Mouse (Mus musculus): ENCODE results near the gene Sirt1.

DNA sequence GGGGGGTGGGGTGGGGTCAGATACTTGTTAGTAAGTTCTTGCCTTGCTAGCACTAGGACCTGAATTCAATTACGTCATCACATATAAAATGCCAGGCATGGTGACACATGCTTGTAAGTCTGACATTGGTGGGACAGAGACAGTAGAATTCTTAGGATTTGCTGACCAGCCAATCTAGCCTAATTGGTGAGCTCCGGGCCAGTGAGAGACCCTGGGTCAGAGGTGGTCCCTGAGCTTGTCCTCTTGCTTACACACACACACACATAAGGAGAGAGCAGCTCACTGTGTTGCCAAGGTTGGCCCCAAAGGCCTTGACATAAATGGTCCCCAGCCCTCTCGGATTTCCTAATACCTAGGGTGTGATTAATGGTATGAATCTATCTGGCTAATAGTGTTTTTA, 101.7 kb downstream of the Sirt1 start:
- TF ChIP-seq CTCF (IDR thresholded peaks at IDR 0.05 in 2 of 3, conservative IDR thresholded peaks at IDR 0.05 in 1 of 3; ENCODE audit: control insufficient read depth in 1 of 3, insufficient read depth in 1 of 3, low read depth in 2 of 3, low read length in 3 of 3, poor library complexity in 1 of 3, severe bottlenecking in 1 of 3) = no peak
- no peak for TF ChIP-seq CHD2 (IDR thresholded peaks at IDR 0.05; ENCODE audit: low read length)
- no peak for TF ChIP-seq E2F4 (IDR thresholded peaks at IDR 0.05; ENCODE audit: borderline replicate concordance, low read depth, low read length)
- TF ChIP-seq MAX (IDR thresholded peaks at IDR 0.05; ENCODE audit: low read length) = no peak
- TF ChIP-seq UBTF (IDR thresholded peaks at IDR 0.05; ENCODE audit: borderline replicate concordance, insufficient read depth, low read depth, low read length) = no peak
- no peak for TF ChIP-seq POLR2A (IDR thresholded peaks at IDR 0.05; ENCODE audit: control insufficient read depth in 1 of 2, insufficient read depth in 1 of 2, low read depth in 1 of 2, low read length in 2 of 2, poor library complexity in 1 of 2)
